Mouse (Mus musculus): ENCODE results near the gene Slc7a11.
A peak's percentile ranks its signal among the peaks of the same experiment; 100 is the strongest.

GRCm38 (mm10) chr3:50379942-50380341, 63.5 kb downstream of the Slc7a11 start:
- TF ChIP-seq CTCF (IDR thresholded peaks at IDR 0.05): no peak
- peak; percentile 59 for TF ChIP-seq EP300 (IDR thresholded peaks at IDR 0.05)
